Mouse (Mus musculus) neural tube, embryonic 15.5 days (tissue): ENCODE results near the gene Sar1b. TPM values are rescaled to one million over a fixed set of nuclear protein-coding genes. Genes with fewer than 3 reads are reported as not detected.
"Not testable (repeated sequence)": the region's sequence is repeated elsewhere in the genome, so short reads cannot be mapped to it uniquely, and the experiment has no call there.

Experiments used
- ATAC-seq: fragments of 200-750 bp; cut with Nextera tagmentation; 2 replicates; pipeline ENCODE4 v1.8.0; 2017; ENCODE audit warnings: mild to moderate bottlenecking, moderate TSS enrichment, moderate library complexity; ENCODE audit not compliant: low FRiP score
- H3K27ac ChIP-seq: fragments of 300-500 bp; sonication (generic); replicated peaks from 2 replicates; pipeline ENCODE4 v1.5.1; 2015; ENCODE audit warnings: mild to moderate bottlenecking, inconsistent platforms
- H3K27me3 ChIP-seq: fragments of 300-500 bp; sonication (generic); replicated peaks from 2 replicates; pipeline ENCODE4 v1.6.1; 2015; ENCODE audit warnings: inconsistent platforms
- H3K36me3 ChIP-seq: fragments of 300-500 bp; sonication (generic); 2 replicates; pipeline ENCODE4 v1.6.1; 2015; ENCODE audit warnings: inconsistent platforms
- H3K4me1 ChIP-seq: fragments of 300-500 bp; sonication (generic); 2 replicates; pipeline ENCODE4 v1.6.1; 2015; ENCODE audit warnings: inconsistent platforms
- H3K4me2 ChIP-seq: fragments of 300-500 bp; sonication (generic); 2 replicates; pipeline ENCODE4 v1.6.1; 2015; ENCODE audit warnings: inconsistent platforms, mild to moderate bottlenecking, moderate library complexity
- H3K4me3 ChIP-seq: fragments of 300-500 bp; sonication (generic); replicated peaks from 2 replicates; pipeline ENCODE4 v1.5.1; 2015; ENCODE audit warnings: mild to moderate bottlenecking, inconsistent platforms
- H3K9ac ChIP-seq: fragments of 300-500 bp; sonication (generic); replicated peaks from 2 replicates; pipeline ENCODE4 v1.6.1; 2015; ENCODE audit warnings: mild to moderate bottlenecking, inconsistent platforms
- H3K9me3 ChIP-seq: fragments of 300-500 bp; sonication (generic); replicated peaks from 2 replicates; pipeline ENCODE4 v1.6.1; 2016; ENCODE audit warnings: inconsistent platforms
- WGBS: fragments of 180-500 bp; shearing (Covaris S2); methylation state at CpG from one replicate; pipeline ENCODE4 v1.1.7; 2015; ENCODE audit warnings: mixed read lengths; 5-methylcytosine and 5-hydroxymethylcytosine counted together
- polyA plus RNA-seq: library from polyadenylated mRNA; unstranded; fragments of >200 nt; fragmentation: Nextera tagmentation; extraction: Ambion mirVana; gene quantifications from 2 replicates; pipeline ENCODE4 v1.2.1, GENCODE M21; 2015

Sar1b gene
- polyA plus RNA-seq: 207 and 237 TPM in 2 replicates

DNA sequence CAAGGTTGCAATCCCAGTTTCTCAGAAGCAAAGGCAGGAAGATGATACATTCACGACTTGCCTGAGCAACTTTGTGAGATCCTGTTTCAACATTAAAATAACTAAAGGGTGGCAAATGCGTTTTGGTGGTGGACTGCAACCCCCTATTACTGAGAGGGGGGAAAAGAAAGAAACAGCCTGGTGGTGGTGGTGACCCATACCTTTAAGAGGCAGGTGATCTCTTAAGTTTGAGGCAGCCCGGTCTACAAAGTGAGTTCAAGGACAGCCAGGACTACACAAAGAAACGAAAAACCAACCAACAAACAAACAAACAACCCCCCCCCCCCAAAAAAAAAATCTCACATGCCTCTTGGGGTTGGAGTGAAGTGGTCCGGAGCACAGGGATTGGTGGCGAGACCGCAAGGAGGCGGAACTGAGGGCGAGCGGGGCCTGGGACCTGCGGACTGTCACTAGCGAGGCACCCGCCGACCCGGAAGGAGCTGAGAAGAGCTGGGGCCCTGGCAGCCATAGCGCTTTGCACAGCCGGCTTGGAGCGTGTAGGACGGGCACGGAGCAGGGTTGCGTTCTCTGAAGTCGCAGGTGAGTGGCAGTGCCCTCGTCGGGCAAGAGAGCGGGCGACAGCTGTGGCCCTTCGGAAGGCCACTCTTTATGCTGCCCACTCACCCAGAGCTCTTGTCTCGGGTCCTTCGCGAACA is at the start of gene Sar1b, which contains the start of gene Sec24a:
Sar1b (plus strand) TSS at position 475 of the 695 bp plus-strand sequence.
Sec24a (minus strand) TSS at position 422 of the 695 bp plus-strand sequence.
- H3K4me1 ChIP-seq: peaks cover 20% of the 10 kb centered on the region
- peak; percentile 92 for ATAC-seq
- 0 out of 2 replicates have a peak, but pooled peaks cover 9% of the 10 kb centered on the region for H3K27me3 ChIP-seq
- H3K27ac ChIP-seq: 0 out of 2 replicates have a peak within 1 kb of the TSS, but pooled peaks have one; percentile 1
- H3K9me3 ChIP-seq: no peaks in the 10 kb centered on the region
- peak within 1 kb of the TSS; percentile 60 for H3K4me3 ChIP-seq
- under 1% methylated on average over 30 of the region's 30 CpGs for WGBS
- no peaks in the 10 kb centered on the region for H3K36me3 ChIP-seq
- peak within 1 kb of the TSS; percentile 91 for H3K4me2 ChIP-seq
- H3K9ac ChIP-seq: peak within 1 kb of the TSS; percentile 63

- Histone ChIP-seq H3K27me3 (no peaks in the 10 kb centered on the region), H3K4me1 (no peaks in the 10 kb centered on the region), H3K27ac (no peak overlapping the region), H3K9me3 (no peaks in the 10 kb centered on the region), H3K9ac (no peak overlapping the region), H3K4me3 (no peak overlapping the region), H3K4me2 (no peak overlapping the region), H3K36me3 (peaks cover 78% of the 10 kb centered on the region)
- no peak for ATAC-seq
- WGBS: 95% methylated on average over 11 of the region's 11 CpGs
These were observed 42.4 kb upstream of the Sar1b start for GRCm38 (mm10) chr11:51721066-51721465.

DNA sequence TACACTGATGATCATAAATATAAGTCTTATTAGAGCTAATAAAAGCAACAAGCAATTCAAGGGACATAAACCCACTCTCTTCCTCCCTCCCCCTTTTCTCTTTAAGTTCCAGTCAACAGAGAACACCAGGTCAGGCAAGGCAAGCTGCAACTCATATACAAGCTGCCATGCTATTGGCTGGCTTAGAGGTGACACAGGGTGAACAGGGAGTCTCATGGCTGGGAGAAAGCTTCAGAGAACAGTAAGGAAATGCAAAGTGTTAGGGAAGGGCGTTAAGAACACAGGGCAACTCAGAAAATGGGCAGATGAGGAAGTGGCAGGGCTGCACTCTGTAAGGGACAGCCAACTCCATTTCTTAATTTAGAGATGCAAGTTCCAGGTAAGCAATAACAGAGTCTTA is 30.6 kb upstream of the Sar1b start:
- Histone ChIP-seq H3K36me3 (peaks cover 46% of the 10 kb centered on the region), H3K27ac (no peak overlapping the region), H3K27me3 (no peaks in the 10 kb centered on the region), H3K9me3 (no peaks in the 10 kb centered on the region), H3K4me1 (no peaks in the 10 kb centered on the region), H3K4me3 (no peak overlapping the region), H3K9ac (no peak overlapping the region), H3K4me2 (no peak overlapping the region)
- no peak for ATAC-seq
- 88% methylated on average over 1 of the region's 1 CpGs for WGBS

- H3K27me3 ChIP-seq, H3K4me1 ChIP-seq, H3K27ac ChIP-seq, H3K4me2 ChIP-seq, H3K9me3 ChIP-seq, H3K4me3 ChIP-seq, ATAC-seq, H3K9ac ChIP-seq: not testable (repeated sequence)
- H3K36me3 ChIP-seq: peaks cover 44% of the 10 kb centered on the region
- WGBS: 96% methylated on average over 13 of the region's 13 CpGs
These were observed 29.3 kb upstream of the Sar1b start for GRCm38 (mm10) chr11:51734218-51734617.

GRCm38 (mm10) chr11:51738651-51739403 is 24.7 kb upstream of the Sar1b start:
- peaks cover 46% of the 10 kb centered on the region for H3K36me3 ChIP-seq
- no peak overlapping the region for H3K4me3 ChIP-seq
- no peak overlapping the region for H3K9ac ChIP-seq
- 90% methylated on average over 3 of the region's 3 CpGs for WGBS
- no peaks in the 10 kb centered on the region for H3K9me3 ChIP-seq
- no peak overlapping the region for H3K27ac ChIP-seq
- no peak for ATAC-seq
- no peaks in the 10 kb centered on the region for H3K27me3 ChIP-seq
- no peak overlapping the region for H3K4me2 ChIP-seq
- no peaks in the 10 kb centered on the region for H3K4me1 ChIP-seq

DNA sequence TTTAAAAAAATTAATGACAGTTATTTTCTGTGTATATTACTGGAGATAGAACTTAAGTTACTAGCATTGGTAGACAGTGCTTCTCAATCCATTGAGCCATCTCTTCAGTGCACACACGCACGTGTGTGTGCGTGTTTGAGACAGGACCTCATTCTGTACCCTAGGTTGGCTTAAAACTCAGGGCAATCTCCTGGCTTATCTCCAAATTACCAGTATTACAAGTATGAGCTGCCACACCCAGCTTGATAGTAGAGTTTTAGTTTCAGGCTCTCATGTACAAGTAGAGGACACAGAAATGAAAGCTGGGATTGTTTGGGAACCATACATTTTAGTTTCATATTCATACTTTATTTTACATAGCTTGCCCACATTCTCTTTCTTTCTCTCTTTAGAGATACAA is 22.8 kb upstream of the Sar1b start:
- no peak for ATAC-seq
- Histone ChIP-seq H3K9ac (no peak overlapping the region), H3K4me3 (no peak overlapping the region), H3K36me3 (peaks cover 37% of the 10 kb centered on the region), H3K9me3 (no peaks in the 10 kb centered on the region), H3K4me1 (no peaks in the 10 kb centered on the region), H3K4me2 (no peak overlapping the region), H3K27ac (no peak overlapping the region), H3K27me3 (no peaks in the 10 kb centered on the region)
- WGBS: 97% methylated on average over 3 of the region's 3 CpGs

DNA sequence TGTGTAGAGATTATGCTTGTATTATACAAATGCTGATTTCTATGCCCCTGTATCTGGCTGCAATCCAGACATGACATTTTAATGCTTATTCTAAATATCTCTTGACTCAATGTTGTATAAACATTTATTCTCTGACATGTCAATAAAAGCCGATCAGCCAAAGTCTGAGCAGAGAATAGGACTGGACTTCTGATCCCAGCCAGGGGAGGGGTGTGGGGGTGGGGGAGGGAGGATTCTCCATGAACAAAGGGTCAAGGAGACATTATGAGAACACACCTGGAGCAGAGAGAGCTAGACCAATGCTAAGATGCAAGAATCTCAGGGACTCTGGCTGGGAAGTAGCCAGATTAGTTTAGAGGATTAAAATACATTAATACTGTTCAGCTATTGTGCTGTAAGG is 17.4 kb upstream of the Sar1b start:
- Histone ChIP-seq H3K27ac (no peak overlapping the region), H3K4me2 (no peak overlapping the region), H3K27me3 (no peaks in the 10 kb centered on the region), H3K36me3 (peaks cover 33% of the 10 kb centered on the region), H3K4me1 (no peaks in the 10 kb centered on the region), H3K4me3 (no peak overlapping the region), H3K9me3 (no peaks in the 10 kb centered on the region), H3K9ac (no peak overlapping the region)
- 92% methylated on average over 1 of the region's 1 CpGs for WGBS
- no peak for ATAC-seq

GRCm38 (mm10) chr11:51751623-51752225 is 11.8 kb upstream of the Sar1b start:
- 86% methylated on average over 6 of the region's 6 CpGs for WGBS
- H3K9ac ChIP-seq, H3K9me3 ChIP-seq, H3K27ac ChIP-seq, H3K4me3 ChIP-seq, H3K4me2 ChIP-seq, H3K36me3 ChIP-seq, ATAC-seq, H3K27me3 ChIP-seq: not testable (repeated sequence)
- H3K4me1 ChIP-seq: peaks cover 25% of the 10 kb centered on the region

DNA sequence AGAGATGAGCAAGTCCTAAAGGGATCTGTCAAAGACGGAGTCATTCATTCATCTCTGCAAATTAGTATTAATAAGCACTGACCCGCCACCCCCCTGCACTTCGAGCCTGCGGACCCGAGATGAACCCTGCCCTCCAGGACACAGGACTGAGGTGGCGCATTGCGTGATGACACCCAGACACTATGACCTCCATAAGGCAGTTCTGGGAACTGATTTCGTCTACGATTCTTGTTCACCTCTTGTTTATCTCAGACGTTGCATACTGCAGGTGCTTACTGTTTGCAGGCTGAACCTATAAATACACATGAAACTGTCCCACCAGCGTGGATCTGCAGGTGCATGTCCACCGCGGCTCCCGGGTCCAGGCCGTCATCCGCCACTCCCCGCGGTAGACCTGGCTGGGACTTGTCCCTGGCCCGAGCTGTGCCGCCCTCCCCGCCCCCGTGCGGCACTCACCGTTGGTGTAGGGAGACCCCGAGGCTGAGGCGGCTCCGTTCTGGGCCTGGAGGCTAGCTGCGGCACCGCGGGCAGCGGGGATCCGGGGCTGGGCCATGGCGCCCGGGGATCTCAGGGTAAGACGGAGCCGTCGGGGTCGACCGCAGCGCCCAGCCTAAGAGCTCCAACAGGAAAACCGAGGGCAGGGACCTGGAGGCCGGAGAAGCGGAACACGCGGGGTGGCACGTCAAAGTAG is 7.7 kb upstream of the Sar1b start:
- under 1% methylated on average over 46 of the region's 46 CpGs for WGBS
- peak overlapping the region; percentile 75 for H3K4me2 ChIP-seq
- H3K4me1 ChIP-seq: peaks cover 30% of the 10 kb centered on the region
- H3K36me3 ChIP-seq: no peaks in the 10 kb centered on the region
- H3K27ac ChIP-seq: peak overlapping the region; percentile 81
- peak overlapping the region; percentile 91 for H3K9ac ChIP-seq
- peak; percentile 77 for ATAC-seq
- H3K9me3 ChIP-seq: no peaks in the 10 kb centered on the region
- H3K27me3 ChIP-seq: 0 out of 2 replicates have a peak, but pooled peaks cover 6% of the 10 kb centered on the region
- peak overlapping the region; percentile 76 for H3K4me3 ChIP-seq

DNA sequence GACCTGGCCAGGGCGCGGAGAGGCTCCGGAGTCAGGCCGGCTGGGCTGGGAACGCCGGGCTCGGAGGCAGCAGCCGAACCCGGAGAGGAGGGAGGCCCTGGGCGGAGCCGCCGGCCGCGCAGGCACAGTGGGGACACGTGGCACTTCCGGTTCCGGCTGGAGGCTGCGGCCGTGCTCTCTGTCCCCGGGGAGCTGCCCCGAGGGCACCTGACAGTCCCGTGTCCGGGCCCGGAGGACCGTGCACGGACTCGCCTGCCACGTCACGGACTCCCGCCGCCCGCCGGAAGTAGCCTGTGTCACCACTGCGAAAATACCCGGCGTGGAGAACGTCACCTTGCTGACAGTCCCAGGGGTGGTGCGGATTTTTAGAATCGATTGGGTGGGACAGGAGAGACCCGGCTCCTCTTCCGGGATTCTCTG is 7.1 kb upstream of the Sar1b start:
- peak overlapping the region; percentile 76 for H3K4me3 ChIP-seq
- peak overlapping the region; percentile 81 for H3K27ac ChIP-seq
- no peaks in the 10 kb centered on the region for H3K36me3 ChIP-seq
- peaks cover 30% of the 10 kb centered on the region for H3K4me1 ChIP-seq
- 0 out of 2 replicates have a peak, but pooled peaks cover 8% of the 10 kb centered on the region for H3K27me3 ChIP-seq
- under 1% methylated on average over 40 of the region's 41 CpGs for WGBS
- H3K9me3 ChIP-seq: no peaks in the 10 kb centered on the region
- H3K9ac ChIP-seq: peak overlapping the region; percentile 91
- peak overlapping the region; percentile 75 for H3K4me2 ChIP-seq
- peak; percentile 97 for ATAC-seq

GRCm38 (mm10) chr11:51757023-51757422 is 6.5 kb upstream of the Sar1b start:
- no peak for ATAC-seq
- Histone ChIP-seq H3K4me1 (peaks cover 30% of the 10 kb centered on the region), H3K9ac (peak overlapping the region; percentile 91), H3K9me3 (no peaks in the 10 kb centered on the region), H3K4me2 (peak overlapping the region; percentile 75), H3K27ac (peak overlapping the region; percentile 81), H3K27me3 (0 out of 2 replicates have a peak, but pooled peaks cover 9% of the 10 kb centered on the region), H3K36me3 (no peaks in the 10 kb centered on the region), H3K4me3 (peak overlapping the region; percentile 76)
- WGBS: 74% methylated on average over 11 of the region's 11 CpGs
